Mouse (Mus musculus): ENCODE measurements at regions not wholly inside any gene's neighbourhood (a gene's known extent, or its start where the extent isn't known, plus 50 kb on each side); places are given as distances from the start of the nearest gene placed in this dataset.

DNA sequence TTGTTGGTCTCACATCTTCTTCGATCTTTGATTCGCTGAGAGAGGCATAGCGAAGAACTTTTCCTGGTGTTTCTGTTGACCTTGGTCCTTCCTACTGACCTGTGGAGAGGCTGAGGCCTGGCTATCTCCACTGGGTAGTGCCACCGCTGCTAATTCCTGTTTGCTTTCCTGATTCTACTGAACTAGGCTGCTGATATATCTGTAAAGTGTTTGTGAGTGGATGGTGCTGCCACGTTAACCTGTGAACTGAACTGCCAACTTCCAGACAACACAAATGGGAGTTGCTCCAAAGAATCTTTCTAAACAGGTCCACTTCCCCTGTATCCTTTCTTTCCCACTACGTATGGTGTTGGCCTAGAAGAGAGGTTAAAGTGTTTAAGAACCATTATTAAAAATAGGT lies 78.0 kb upstream of the Akt3 start:
- no peaks in the 10 kb centered on the region for H3K9me3 ChIP-seq (replicated peaks; ENCODE audit: control insufficient read depth, low read length)
- no peak for TF ChIP-seq CTCF (IDR thresholded peaks at IDR 0.05; ENCODE audit: low read depth)
- no peak for TF ChIP-seq EP300 (IDR thresholded peaks at IDR 0.05; ENCODE audit: low read depth)
- no peak for ATAC-seq (ENCODE audit: insufficient read depth, low read depth)
- no peak for DNase-seq (ENCODE audit: low spot score)
- no peaks in the 10 kb centered on the region for H3K36me3 ChIP-seq (replicated peaks; ENCODE audit: control insufficient read depth, insufficient read depth, low read length)
- no peaks in the 10 kb centered on the region for H3K4me1 ChIP-seq (ENCODE audit: control insufficient read depth, insufficient read depth)
- H3K27ac ChIP-seq (ENCODE audit: low read depth) = no peak overlapping the region
- no peaks in the 10 kb centered on the region for H3K27me3 ChIP-seq (ENCODE audit: control insufficient read depth, insufficient read depth, low read length)
- H3K9ac ChIP-seq (replicated peaks; ENCODE audit: low read depth, low read length) = no peak overlapping the region
- 75% methylated on average over 6 of the region's 6 CpGs for WGBS
- no peak overlapping the region for H3K4me2 ChIP-seq (ENCODE audit: low read depth, low read length)
- H3K4me3 ChIP-seq (ENCODE audit: low read depth, low read length) = no peak overlapping the region

DNA sequence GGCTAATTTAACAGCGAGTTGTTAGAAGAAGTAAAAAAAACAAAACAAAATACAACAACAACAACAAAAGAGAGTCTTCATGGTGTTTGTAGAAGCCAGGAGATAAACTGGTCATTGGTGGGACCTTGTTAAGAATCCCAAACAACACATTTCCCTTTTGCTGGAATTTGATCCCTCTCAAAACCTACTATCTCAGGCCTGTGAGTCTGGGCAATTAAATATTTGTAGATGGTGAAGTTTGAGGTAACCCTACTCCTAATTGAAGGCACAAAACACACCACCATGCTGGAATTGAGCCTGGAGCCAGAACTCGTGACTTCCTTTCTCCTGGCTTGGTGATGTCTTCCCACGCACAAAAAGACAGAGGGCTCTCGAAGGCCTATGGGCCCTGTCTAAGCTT lies 65.4 kb upstream of the Akt3 start:
- no peaks in the 10 kb centered on the region for H3K27me3 ChIP-seq (ENCODE audit: control insufficient read depth, insufficient read depth, low read length)
- 72% methylated on average over 4 of the region's 4 CpGs for WGBS
- H3K4me3 ChIP-seq (ENCODE audit: low read depth, low read length) = 0 out of 2 replicates have a peak overlapping the region, but pooled peaks have one; percentile 55
- H3K27ac ChIP-seq (ENCODE audit: low read depth) = no peak overlapping the region
- no peaks in the 10 kb centered on the region for H3K36me3 ChIP-seq (replicated peaks; ENCODE audit: control insufficient read depth, insufficient read depth, low read length)
- TF ChIP-seq EP300 (IDR thresholded peaks at IDR 0.05; ENCODE audit: low read depth) (no peak), CTCF (IDR thresholded peaks at IDR 0.05; ENCODE audit: low read depth) (no peak)
- peak overlapping the region; percentile 97; the same call in 1 of the 2 replicates for H3K4me2 ChIP-seq (ENCODE audit: low read depth, low read length)
- no peak for DNase-seq (ENCODE audit: low spot score)
- no peaks in the 10 kb centered on the region; the same call in 1 of the 2 replicates for H3K9me3 ChIP-seq (replicated peaks; ENCODE audit: control insufficient read depth, low read length)
- H3K9ac ChIP-seq (replicated peaks; ENCODE audit: low read depth, low read length) = no peak overlapping the region
- peaks cover 10% of the 10 kb centered on the region; the same call in 1 of the 2 replicates for H3K4me1 ChIP-seq (ENCODE audit: control insufficient read depth, insufficient read depth)
- ATAC-seq (ENCODE audit: insufficient read depth, low read depth) = no peak

DNA sequence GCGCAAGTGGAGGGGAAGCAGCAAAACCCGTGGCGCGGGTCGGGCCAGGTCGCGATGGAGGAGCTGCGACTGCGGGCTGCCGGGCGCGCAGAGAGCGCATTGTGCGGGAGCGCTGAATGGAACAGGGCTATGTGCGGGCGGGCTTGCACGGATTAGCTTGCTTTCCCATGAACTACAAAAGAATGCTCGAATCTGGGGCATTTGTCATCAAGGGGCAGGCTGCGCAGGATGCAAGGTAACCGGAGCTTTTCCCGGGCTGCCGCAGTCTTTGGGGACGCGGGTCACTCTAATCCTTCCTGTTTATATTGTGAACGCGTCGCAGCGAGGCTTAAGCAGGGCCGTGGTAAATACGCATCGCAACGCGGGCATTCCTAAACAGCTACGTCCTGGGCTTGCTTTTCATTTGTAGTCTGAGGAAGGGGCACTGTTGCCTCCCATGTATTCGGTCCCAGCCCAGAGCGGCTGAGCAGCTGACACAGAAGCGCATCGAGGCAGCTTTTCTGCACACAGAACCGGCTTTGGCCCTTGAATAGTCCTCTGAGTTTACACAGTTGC lies 64.8 kb upstream of the Akt3 start:
- ATAC-seq (ENCODE audit: insufficient read depth, low read depth) (no peak), DNase-seq (ENCODE audit: low spot score) (no peak)
- Histone ChIP-seq H3K9ac (replicated peaks; ENCODE audit: low read depth, low read length) (peak overlapping the region; percentile 16; the same call in 1 of the 2 replicates), H3K9me3 (replicated peaks; ENCODE audit: control insufficient read depth, low read length) (no peaks in the 10 kb centered on the region; the same call in 1 of the 2 replicates), H3K27me3 (ENCODE audit: control insufficient read depth, insufficient read depth, low read length) (no peaks in the 10 kb centered on the region), H3K27ac (ENCODE audit: low read depth) (no peak overlapping the region), H3K4me1 (ENCODE audit: control insufficient read depth, insufficient read depth) (peaks cover 10% of the 10 kb centered on the region; the same call in 1 of the 2 replicates), H3K36me3 (replicated peaks; ENCODE audit: control insufficient read depth, insufficient read depth, low read length) (no peaks in the 10 kb centered on the region), H3K4me2 (ENCODE audit: low read depth, low read length) (peak overlapping the region; percentile 97), H3K4me3 (ENCODE audit: low read depth, low read length) (peak overlapping the region; percentile 55)
- 1% methylated on average over 40 of the region's 40 CpGs for WGBS
- no peak for TF ChIP-seq CTCF (IDR thresholded peaks at IDR 0.05; ENCODE audit: low read depth)
- TF ChIP-seq EP300 (IDR thresholded peaks at IDR 0.05; ENCODE audit: low read depth) = no peak

DNA sequence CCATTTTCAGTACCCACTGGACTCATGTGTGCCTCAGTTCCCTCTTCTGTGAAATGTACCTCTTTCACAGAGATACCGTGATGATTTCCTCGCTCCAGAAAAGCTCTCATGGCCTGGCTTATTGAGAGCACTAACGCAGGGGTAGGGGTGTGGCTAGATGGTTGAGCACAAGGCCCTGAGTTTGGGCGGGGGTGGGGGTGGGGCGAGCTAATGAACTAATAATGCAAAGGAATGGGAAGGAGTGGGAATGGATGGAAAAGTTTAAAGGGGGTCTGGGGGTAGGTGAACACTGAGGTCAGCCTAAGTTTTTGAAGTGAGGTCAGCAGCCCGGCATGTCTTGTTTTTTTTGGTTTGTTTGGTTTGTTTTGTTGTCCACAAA lies 64.3 kb upstream of the Akt3 start:
- Histone ChIP-seq H3K27ac (ENCODE audit: low read depth) (no peak overlapping the region), H3K4me1 (ENCODE audit: control insufficient read depth, insufficient read depth) (peaks cover 10% of the 10 kb centered on the region; the same call in 1 of the 2 replicates), H3K4me2 (ENCODE audit: low read depth, low read length) (peak overlapping the region; percentile 97), H3K36me3 (replicated peaks; ENCODE audit: control insufficient read depth, insufficient read depth, low read length) (no peaks in the 10 kb centered on the region), H3K9ac (replicated peaks; ENCODE audit: low read depth, low read length) (peak overlapping the region; percentile 16; the same call in 1 of the 2 replicates), H3K4me3 (ENCODE audit: low read depth, low read length) (peak overlapping the region; percentile 55), H3K9me3 (replicated peaks; ENCODE audit: control insufficient read depth, low read length) (no peaks in the 10 kb centered on the region; the same call in 1 of the 2 replicates), H3K27me3 (ENCODE audit: control insufficient read depth, insufficient read depth, low read length) (no peaks in the 10 kb centered on the region)
- TF ChIP-seq EP300 (IDR thresholded peaks at IDR 0.05; ENCODE audit: low read depth) = no peak
- no peak for DNase-seq (ENCODE audit: low spot score)
- ATAC-seq (ENCODE audit: insufficient read depth, low read depth) = no peak
- WGBS = 23% methylated on average over 6 of the region's 6 CpGs

DNA sequence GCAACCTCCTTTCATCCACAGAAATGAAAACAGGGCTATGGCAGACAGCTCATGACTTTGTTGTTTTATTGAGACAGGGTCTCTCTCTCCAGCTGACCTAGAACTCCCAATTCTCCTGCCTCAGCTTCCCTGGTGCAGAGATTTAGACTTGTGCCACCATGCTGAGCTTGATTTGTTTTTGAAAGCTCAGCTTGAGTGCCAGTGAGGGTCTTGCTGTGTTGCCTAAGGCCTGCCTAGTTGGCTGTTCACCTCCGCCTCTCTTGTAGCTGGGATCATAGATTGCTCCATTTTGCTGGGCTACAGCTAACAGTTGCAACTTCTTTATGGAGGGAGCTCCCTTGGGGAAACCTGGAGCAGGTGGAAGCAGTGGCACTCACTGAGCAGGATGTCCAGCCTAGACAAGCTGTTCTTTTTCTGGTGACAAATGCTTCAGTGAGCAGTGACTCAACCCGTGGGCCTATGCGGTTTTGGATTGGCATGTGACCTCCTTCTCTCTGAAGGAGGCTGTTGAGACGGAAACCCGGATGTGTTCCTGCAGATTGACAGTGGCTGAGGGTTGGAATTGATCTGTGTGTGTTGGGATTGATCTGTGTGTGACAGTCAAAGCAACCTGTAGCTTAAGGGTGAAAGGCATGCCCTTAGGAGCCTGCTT lies 63.8 kb upstream of the Akt3 start:
- no peak overlapping the region for H3K4me3 ChIP-seq (ENCODE audit: low read depth, low read length)
- no peak for ATAC-seq (ENCODE audit: insufficient read depth, low read depth)
- no peak overlapping the region for H3K4me2 ChIP-seq (ENCODE audit: low read depth, low read length)
- no peak for DNase-seq (ENCODE audit: low spot score)
- H3K27me3 ChIP-seq (ENCODE audit: control insufficient read depth, insufficient read depth, low read length) = no peaks in the 10 kb centered on the region
- no peaks in the 10 kb centered on the region for H3K36me3 ChIP-seq (replicated peaks; ENCODE audit: control insufficient read depth, insufficient read depth, low read length)
- peaks cover 10% of the 10 kb centered on the region; the same call in 1 of the 2 replicates for H3K4me1 ChIP-seq (ENCODE audit: control insufficient read depth, insufficient read depth)
- no peak overlapping the region for H3K27ac ChIP-seq (ENCODE audit: low read depth)
- H3K9ac ChIP-seq (replicated peaks; ENCODE audit: low read depth, low read length) = no peak overlapping the region
- no peaks in the 10 kb centered on the region; the same call in 1 of the 2 replicates for H3K9me3 ChIP-seq (replicated peaks; ENCODE audit: control insufficient read depth, low read length)
- TF ChIP-seq CTCF (IDR thresholded peaks at IDR 0.05; ENCODE audit: low read depth) (no peak), EP300 (IDR thresholded peaks at IDR 0.05; ENCODE audit: low read depth) (no peak)
- WGBS = 53% methylated on average over 5 of the region's 5 CpGs
